Mouse (Mus musculus): ENCODE measurements at regions not wholly inside any gene's neighbourhood (a gene's known extent, or its start where the extent isn't known, plus 50 kb on each side); places are given as distances from the start of the nearest gene placed in this dataset.

DNA sequence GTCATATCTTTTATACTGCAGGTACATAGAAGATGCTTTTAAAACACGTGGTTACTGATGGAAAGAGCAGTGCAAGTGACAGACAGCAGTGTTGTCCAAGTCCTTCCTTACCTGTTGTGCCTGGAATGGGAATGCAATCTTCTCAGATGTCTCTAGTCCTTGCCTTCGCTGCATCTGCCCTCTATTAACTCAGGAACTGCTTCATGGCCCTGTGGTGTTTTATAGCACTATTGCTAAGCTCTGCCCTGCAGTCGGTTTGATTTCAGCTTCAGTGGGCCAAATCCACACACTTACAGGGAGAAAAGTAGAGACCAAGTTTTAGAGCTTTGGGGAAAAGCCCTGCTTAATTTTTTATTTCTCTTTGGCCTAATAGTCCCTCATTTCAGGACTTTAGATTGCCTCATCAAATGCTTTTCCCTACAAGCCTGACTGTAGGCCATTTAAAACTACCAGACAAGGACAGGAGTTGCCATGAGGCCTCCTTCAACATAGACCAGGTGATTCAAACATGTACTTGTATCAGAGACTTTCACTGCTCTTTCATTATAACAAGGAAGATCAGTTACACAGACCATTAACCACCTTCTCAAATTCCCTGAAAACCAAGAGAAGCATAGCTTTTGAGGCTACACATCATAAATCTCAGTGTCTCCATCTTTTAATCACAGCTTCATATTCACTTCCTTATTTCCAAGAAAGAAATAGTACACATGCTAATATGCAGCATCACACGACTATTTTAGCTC is 358.7 kb downstream of the Dnajb9 start:
- DNase-seq (ENCODE audit: low spot score in 2 of 2): no peak

DNA sequence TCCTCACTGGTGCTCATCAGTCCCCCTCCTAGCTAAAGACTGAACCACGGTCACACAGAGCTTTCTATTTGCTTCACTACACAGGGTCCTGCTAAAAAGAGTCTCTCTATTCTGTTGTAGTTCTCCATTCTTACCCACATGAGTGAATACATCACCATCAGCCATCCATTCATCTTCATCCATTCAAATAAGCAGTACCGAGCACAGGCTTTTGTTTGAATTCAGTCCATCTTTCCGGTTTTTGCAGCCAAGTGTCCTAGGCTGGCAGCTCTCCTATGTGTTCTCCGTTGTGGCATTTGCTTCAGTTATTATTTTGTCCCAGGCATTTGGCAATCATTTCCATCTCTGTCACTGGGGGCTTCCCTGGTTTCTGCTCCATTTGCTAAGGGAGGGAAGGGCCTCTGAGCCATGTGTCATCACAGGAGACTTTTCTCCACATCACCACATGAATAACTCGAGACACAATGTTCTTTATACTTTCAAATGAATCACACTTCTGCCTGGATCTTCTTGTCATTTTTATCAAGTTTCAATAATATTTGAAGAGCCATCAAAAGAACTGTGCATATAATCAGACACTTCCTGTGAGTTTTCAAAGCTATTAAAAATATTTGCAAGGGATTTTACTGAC is 366.1 kb downstream of the Dnajb9 start:
- no peak for DNase-seq (ENCODE audit: low spot score in 2 of 2)

DNA sequence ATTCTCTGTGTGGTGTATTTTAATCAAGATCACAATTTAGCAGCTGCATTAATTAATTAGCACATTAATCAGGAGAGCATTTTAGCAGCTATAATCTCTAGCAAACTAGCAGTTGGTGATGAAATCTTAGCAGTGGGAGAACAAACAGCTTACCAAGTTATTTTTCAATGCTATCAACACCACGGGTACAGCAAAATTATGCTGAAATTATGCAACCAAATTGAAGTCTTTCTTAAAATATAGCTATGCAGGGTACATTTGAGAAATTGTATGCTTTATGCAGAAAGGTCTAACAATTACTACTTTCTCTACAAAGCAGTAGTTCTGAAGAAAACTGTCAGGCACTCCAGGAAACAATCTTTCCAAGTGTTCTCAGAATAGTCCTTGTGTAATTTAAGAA is 378.1 kb downstream of the Dnajb9 start:
- DNase-seq (ENCODE audit: low spot score in 2 of 2): no peak

DNA sequence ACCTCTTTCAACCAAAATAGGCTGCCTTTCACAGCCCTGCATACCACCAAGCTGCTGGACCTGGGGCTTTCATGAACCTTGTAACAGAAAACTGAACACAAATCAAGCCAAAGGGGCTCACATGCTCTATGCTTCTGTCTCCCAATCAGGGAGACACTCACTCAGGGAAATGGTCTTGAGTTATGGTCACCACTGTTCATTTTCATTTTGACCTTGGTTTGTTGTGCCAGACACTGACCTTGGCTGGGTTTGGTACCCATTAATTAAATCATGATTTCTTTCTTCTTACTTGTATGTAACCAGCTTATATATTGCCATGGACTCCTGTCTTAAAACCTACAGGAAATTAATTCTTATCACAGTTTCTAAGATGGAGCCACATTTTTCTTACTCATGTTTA is 381.5 kb downstream of the Dnajb9 start:
- DNase-seq (ENCODE audit: low spot score in 2 of 2): no peak

DNA sequence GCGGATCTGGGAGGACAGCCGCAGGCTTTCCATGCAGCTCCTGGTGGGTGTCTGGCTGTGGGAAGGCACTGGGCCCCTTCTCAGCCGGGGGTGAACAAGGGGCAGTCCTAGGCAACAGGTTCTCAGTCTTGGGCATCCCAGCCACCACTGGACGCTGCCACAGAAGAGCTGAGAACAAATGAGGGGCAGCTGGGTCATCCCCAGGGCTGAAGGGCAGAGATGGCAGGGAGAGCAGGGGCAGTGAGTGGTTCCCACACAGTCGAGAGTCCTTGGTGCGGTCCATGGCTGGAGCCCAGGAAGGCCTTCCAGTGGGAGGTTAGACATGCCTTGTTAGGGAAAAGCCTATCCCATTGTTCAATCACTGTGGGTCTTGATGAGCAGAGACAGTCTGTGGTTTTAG is 382.2 kb downstream of the Dnajb9 start:
- DNase-seq (ENCODE audit: low spot score in 2 of 2): no peak

DNA sequence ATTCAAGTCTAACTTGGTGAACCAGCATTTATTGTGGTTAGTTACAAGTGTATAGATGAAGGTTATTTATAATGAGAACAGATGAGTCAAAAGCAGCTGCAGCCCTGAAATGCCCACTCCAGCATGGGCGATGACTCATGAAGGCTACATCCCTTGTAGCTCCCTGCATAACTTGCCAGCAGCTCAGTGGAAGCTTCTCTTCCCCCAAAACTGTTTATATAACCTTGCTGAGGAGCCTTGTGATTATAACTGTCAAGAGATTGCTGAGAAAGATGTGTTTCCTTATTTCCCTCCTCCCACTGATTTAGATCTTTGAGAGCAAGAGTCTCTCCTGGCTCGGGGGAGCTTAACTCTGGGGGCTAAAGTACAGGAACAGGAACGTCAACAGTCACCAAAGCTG is 382.8 kb downstream of the Dnajb9 start:
- peak in 1 of 2 experiments; percentile 59 for DNase-seq (ENCODE audit: low spot score in 2 of 2)

DNA sequence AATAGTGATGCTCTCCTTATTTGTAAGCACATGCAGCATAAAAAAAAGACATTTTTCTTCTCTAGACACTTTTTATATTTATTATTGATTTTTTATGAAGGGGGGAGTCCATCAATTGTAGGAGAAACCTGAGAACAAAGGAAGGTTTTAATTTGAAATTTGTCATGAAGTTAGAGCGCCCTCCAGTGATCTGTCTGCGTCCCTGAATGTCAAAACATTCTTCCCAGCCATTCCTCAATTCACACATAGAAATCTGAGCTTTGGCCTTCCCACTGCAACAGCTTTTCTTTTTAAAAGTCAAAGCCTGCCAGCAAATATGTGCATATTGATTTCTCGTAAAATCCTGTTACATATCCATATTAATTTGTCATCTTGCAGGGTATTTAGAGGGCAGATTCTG is 396.6 kb downstream of the Dnajb9 start:
- no peak for DNase-seq (ENCODE audit: low spot score in 2 of 2)

DNA sequence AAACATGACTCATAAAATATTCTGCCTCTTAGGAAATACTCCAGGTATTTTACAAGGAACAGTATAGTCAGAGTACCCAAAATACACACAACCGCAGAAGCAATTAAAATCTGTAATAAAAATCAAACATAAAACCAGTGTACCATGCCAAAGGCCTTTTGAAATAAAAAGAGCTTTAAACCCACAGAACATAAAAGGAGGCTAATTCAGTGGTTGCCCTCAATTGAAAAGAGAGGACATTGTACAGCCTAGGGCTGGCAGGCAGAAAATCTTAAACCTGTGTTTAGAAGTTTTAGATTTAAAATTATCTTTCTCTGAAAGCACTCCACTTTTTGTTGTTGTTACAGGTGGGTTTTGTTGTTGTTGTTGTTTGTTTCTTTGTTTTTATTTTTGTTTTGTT is 437.4 kb downstream of the Dnajb9 start:
- DNase-seq (ENCODE audit: low spot score in 2 of 2): no peak

DNA sequence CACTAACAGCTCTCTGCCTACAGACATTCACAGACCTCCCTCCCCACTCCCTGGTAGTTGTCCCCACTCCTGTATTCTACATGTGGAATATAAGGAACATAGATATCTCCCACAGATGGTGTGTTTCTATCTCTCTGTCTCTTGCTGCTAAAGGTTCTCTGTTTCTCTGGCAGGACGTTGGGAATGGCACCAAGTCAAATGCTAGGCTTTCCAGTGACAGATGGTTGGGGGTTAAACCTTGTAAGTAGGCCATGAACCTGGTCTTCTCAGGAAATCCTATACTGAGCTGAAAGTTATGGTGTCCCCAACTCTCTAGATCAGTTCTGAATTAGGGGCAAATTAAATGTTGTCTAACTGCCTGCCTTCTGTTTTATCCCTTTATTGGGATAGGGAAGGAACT is 448.0 kb downstream of the Dnajb9 start:
- DNase-seq (ENCODE audit: low spot score in 2 of 2): no peak
